Mouse (Mus musculus): ENCODE measurements around the gene Thbd. TPM values are rescaled to one million over a fixed set of nuclear protein-coding genes. Genes with fewer than 3 reads are reported as not detected.

The Thbd gene
- 1 to 10 TPM in 1 of 2 experiments, under 1 TPM in 1; 0.95 to 1.4 TPM for total RNA-seq (2023)

GRCm38 (mm10) chr2:148407870-148408760 lies at the start of gene Thbd:
Gene Thbd, minus strand, starts transcription at chr2:148408188.

GRCm38 (mm10) chr2:148443249-148443958 lies 35.4 kb upstream of the Thbd start, which contains the start of gene Cd93:
Gene Cd93, minus strand, starts transcription at chr2:148443563.

GRCm38 (mm10) chr2:148395131-148396051 lies 12.6 kb downstream of the Thbd start, which contains the start of gene Sstr4:
Gene Sstr4, plus strand, starts transcription at chr2:148395344.

Other genes with a start within 250 kb of the Thbd start
- gene Sstr4, start 12.8 kb downstream of the Thbd start, total RNA-seq (2023) = not detected
- 1 to 10 TPM; 7.7 to 9.1 TPM for gene Cd93, start 35.4 kb upstream of the Thbd start, total RNA-seq (2023)

Measured in B cell, adult 67 days (primary cell).